Mouse (Mus musculus) embryo, embryonic 10 days (tissue): ENCODE data around the gene Tmem26.

Source experiments
- DNase-seq: peaks from one replicate; pipeline ENCODE4 v3.0.0-alpha.2; 2015; ENCODE audit warnings: low spot score

The Tmem26 gene

GRCm38 (mm10) chr10:68759238-68759637 lies 35.8 kb downstream of the Tmem26 start:
- DNase-seq = peak; percentile 44

- peak; percentile 35 for DNase-seq
These were observed 36.3 kb downstream of the Tmem26 start for GRCm38 (mm10) chr10:68759789-68760188.

GRCm38 (mm10) chr10:68781067-68781868 lies 57.8 kb downstream of the Tmem26 start:
- no peak for DNase-seq

GRCm38 (mm10) chr10:68782724-68783123 lies 59.3 kb downstream of the Tmem26 start:
- DNase-seq = no peak

- no peak for DNase-seq
These were observed 60.4 kb downstream of the Tmem26 start for GRCm38 (mm10) chr10:68783856-68784255.

GRCm38 (mm10) chr10:68784463-68784862 lies 61.0 kb downstream of the Tmem26 start:
- no peak for DNase-seq

- DNase-seq = peak; percentile 65
These were observed 72.0 kb downstream of the Tmem26 start for GRCm38 (mm10) chr10:68795466-68795865.

GRCm38 (mm10) chr10:68799883-68800282 lies 76.4 kb downstream of the Tmem26 start:
- peak; percentile 68 for DNase-seq

- no peak for DNase-seq
These were observed 76.9 kb downstream of the Tmem26 start for GRCm38 (mm10) chr10:68800339-68800738.

- no peak for DNase-seq
These were observed 82.9 kb downstream of the Tmem26 start for GRCm38 (mm10) chr10:68806328-68806727.

- no peak for DNase-seq
These were observed 87.5 kb downstream of the Tmem26 start for GRCm38 (mm10) chr10:68810958-68811357.

GRCm38 (mm10) chr10:68812699-68813098 lies 89.3 kb downstream of the Tmem26 start:
- DNase-seq = no peak

GRCm38 (mm10) chr10:68817281-68817680 lies 93.8 kb downstream of the Tmem26 start:
- DNase-seq = no peak

- DNase-seq = no peak
These were observed 94.8 kb downstream of the Tmem26 start for GRCm38 (mm10) chr10:68818065-68818759.

- no peak for DNase-seq
These were observed 101.1 kb downstream of the Tmem26 start for GRCm38 (mm10) chr10:68824519-68824918.
